ENCODE assay signal across 9 mouse cellular contexts in the genomic region with DNA sequence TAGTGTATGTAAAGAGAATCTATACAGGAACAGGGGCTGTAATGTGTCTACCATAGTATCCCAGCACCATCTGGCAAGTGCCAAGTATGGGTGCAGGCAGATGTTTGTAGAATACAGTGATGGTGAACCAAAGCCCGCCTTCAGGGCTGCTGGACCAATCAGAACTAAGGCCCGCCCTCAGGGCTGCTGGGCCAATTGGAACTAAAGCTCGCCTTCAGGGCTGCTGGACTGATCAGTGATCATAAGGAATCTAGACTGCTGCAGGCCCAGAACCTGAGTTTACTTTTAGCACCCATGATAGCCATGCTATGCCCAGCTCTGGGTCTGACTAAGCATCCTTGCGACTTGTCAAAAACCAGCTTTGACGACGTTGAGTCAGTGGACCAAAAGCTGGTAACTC. TPM values are rescaled to one million over a fixed set of nuclear protein-coding genes. Genes with fewer than 3 reads are reported as not detected.
DNase-seq lines count a peak whose midpoint lies in the region; ATAC-seq and TF ChIP-seq lines count a peak whose summit lies in the region.
"Had no signal": no experiment of that assay in that cellular context is flagged by ENCODE, and none has a peak within 500 bp of the region (broad histone marks: within the 10 kb centered on the region; RNA-seq: fewer than 3 reads in every experiment).

No protein-coding gene starts in this region.

- peak overlapping the region; percentile 22; the same call in 1 of the 2 replicates for H3K27ac ChIP-seq in heart, embryonic 13.5 days (replicated peaks)
- no peak overlapping the region for H3K27ac ChIP-seq in heart, embryonic 11.5 days (ENCODE audit: low read depth, low read length)
- no peak overlapping the region for H3K27ac ChIP-seq in neural tube, embryonic 11.5 days (ENCODE audit: low read depth, low read length)
- H3K27ac ChIP-seq in gastrocnemius, adult 2 months = no peak overlapping the region

- H3K4me2 ChIP-seq in heart, embryonic 13.5 days = peak overlapping the region; percentile 29
- no peak overlapping the region for H3K4me2 ChIP-seq in heart, embryonic 11.5 days
- peak overlapping the region; percentile 4; the same call in 1 of the 2 replicates for H3K4me2 ChIP-seq in neural tube, embryonic 11.5 days (ENCODE audit: low read depth)

- intact Hi-C loops in heart, postnatal 10 days (cut with DNase I) = no loop called here
- intact Hi-C loops in gastrocnemius, adult 2 months (cut with DNase I) = no loop called here

- no peaks in the 10 kb centered on the region for H3K36me3 ChIP-seq in heart, embryonic 13.5 days
- no peaks in the 10 kb centered on the region for H3K36me3 ChIP-seq in heart, embryonic 11.5 days (ENCODE audit: control insufficient read depth, insufficient read depth, low read length)
- H3K36me3 ChIP-seq in neural tube, embryonic 11.5 days (ENCODE audit: control insufficient read depth, insufficient read depth, low read length) = no peaks in the 10 kb centered on the region

- WGBS in heart, embryonic 13.5 days = 11% methylated on average over 6 of the region's 6 CpGs
- WGBS in heart, embryonic 11.5 days (ENCODE audit: insufficient replicate concordance) = 16% methylated on average over 6 of the region's 6 CpGs
- WGBS in neural tube, embryonic 11.5 days = 25% methylated on average over 6 of the region's 6 CpGs

- no peak overlapping the region for H3K9ac ChIP-seq in heart, embryonic 13.5 days
- H3K9ac ChIP-seq in heart, embryonic 11.5 days (ENCODE audit: low read depth, low read length) = no peak overlapping the region
- no peak overlapping the region for H3K9ac ChIP-seq in neural tube, embryonic 11.5 days (ENCODE audit: low read length)

- ATAC-seq in heart, embryonic 13.5 days (ENCODE audit: extremely low read depth, insufficient number of reproducible peaks, low FRiP score, low TSS enrichment) = no peak
- no peak for ATAC-seq in heart, embryonic 11.5 days (replicated peaks; ENCODE audit: insufficient number of reproducible peaks, low FRiP score, low TSS enrichment)
- ATAC-seq in neural tube, embryonic 11.5 days (ENCODE audit: insufficient read depth, low FRiP score, low TSS enrichment) = no peak

- no peaks in the 10 kb centered on the region for H3K9me3 ChIP-seq in heart, embryonic 13.5 days
- no peaks in the 10 kb centered on the region for H3K9me3 ChIP-seq in heart, embryonic 11.5 days (replicated peaks; ENCODE audit: control insufficient read depth, low read length)
- H3K9me3 ChIP-seq in neural tube, embryonic 11.5 days (ENCODE audit: control insufficient read depth, low read length) = no peaks in the 10 kb centered on the region

- peak; percentile 14 for DNase-seq in c-Kit-positive CD71-positive TER-119-negative erythroid progenitor cells, embryonic 14.5 days (ENCODE audit: low read depth)
- peak; percentile 33 to 41 for DNase-seq in heart, postnatal 10 days
- peak; percentile 51 for DNase-seq in neural tube, embryonic 11.5 days (ENCODE audit: low spot score)
- no peak for DNase-seq in gastrocnemius, adult 2 months
- no peak for DNase-seq in c-Kit-positive CD71-positive TER-119-positive erythroid progenitor cells, embryonic 14.5 days (ENCODE audit: low spot score)
- no peak for DNase-seq in cerebellum, postnatal 36 days

- H3K4me1 ChIP-seq in heart, embryonic 13.5 days = peaks cover 9% of the 10 kb centered on the region; the same call in 1 of the 2 replicates
- no peaks in the 10 kb centered on the region for H3K4me1 ChIP-seq in heart, embryonic 11.5 days (ENCODE audit: control insufficient read depth, insufficient read depth, low read length)
- H3K4me1 ChIP-seq in neural tube, embryonic 11.5 days (ENCODE audit: control insufficient read depth, insufficient read depth, low read length) = no peaks in the 10 kb centered on the region

- H3K4me3 ChIP-seq in heart, embryonic 13.5 days = no peak overlapping the region
- H3K4me3 ChIP-seq in heart, embryonic 11.5 days (ENCODE audit: low read depth, low read length) = no peak overlapping the region
- H3K4me3 ChIP-seq in neural tube, embryonic 11.5 days (ENCODE audit: low read depth, low read length) = no peak overlapping the region
- H3K4me3 ChIP-seq in gastrocnemius, adult 2 months = no peak overlapping the region
- H3K4me3 ChIP-seq: erythroblast, embryonic 14.5 days had no signal

- TF ChIP-seq CTCF in gastrocnemius, adult 2 months (IDR thresholded peaks at IDR 0.05) = no peak

- H3K27me3 ChIP-seq in heart, embryonic 13.5 days (replicated peaks) = peaks cover 35% of the 10 kb centered on the region
- H3K27me3 ChIP-seq in heart, embryonic 11.5 days (ENCODE audit: control insufficient read depth, insufficient read depth, low read length) = peaks cover 4% of the 10 kb centered on the region; the same call in 1 of the 2 replicates
- H3K27me3 ChIP-seq in neural tube, embryonic 11.5 days (ENCODE audit: control insufficient read depth, insufficient read depth, low read length) = no peaks in the 10 kb centered on the region

RNA-seq across cellular contexts. Expression of a gene that starts 12.2 kb away (rescaled TPM):
- polyA plus RNA-seq in heart, embryonic 13.5 days (2015; fragmentation: Nextera tagmentation; extraction: Ambion mirVana) = 0.24 and 0.32 TPM in 2 replicates
- 0.07 and 0.13 TPM in 2 replicates for polyA plus RNA-seq in heart, embryonic 11.5 days (2014; fragmentation: Nextera tagmentation; extraction: Ambion mirVana)
- total RNA-seq in heart, postnatal 10 days (2021) = under 1 TPM; 0.07 to 0.10 TPM
- polyA plus RNA-seq in neural tube, embryonic 11.5 days (2014; fragmentation: Nextera tagmentation; extraction: Ambion mirVana) = not detected in 2 replicates
- under 1 TPM; 0.10 to 0.28 TPM for total RNA-seq in gastrocnemius, adult 2 months (2021)
- polyA plus RNA-seq: erythroblast, embryonic 14.5 days had no signal

RNA-seq across cellular contexts. Expression of a gene that starts 15.6 kb away (rescaled TPM):
- 0.18 and 0.37 TPM in 2 replicates for polyA plus RNA-seq in heart, embryonic 13.5 days (2015; fragmentation: Nextera tagmentation; extraction: Ambion mirVana)
- polyA plus RNA-seq in heart, embryonic 11.5 days (2014; fragmentation: Nextera tagmentation; extraction: Ambion mirVana) = 0.09 and 0.11 TPM in 2 replicates
- under 1 TPM in 1 of 2 experiments, not detected in 1; 0.12 TPM for total RNA-seq in heart, postnatal 10 days (2021)
- 0.08 TPM in 1 of 2 replicates, not detected in the other for polyA plus RNA-seq in neural tube, embryonic 11.5 days (2014; fragmentation: Nextera tagmentation; extraction: Ambion mirVana)
- under 1 TPM in 1 of 2 experiments, not detected in 1; 0.06 TPM for total RNA-seq in gastrocnemius, adult 2 months (2021)

RNA-seq across cellular contexts. Expression of a gene that starts 33.4 kb away (rescaled TPM):
- not detected in 2 replicates for polyA plus RNA-seq in heart, embryonic 13.5 days (2015; fragmentation: Nextera tagmentation; extraction: Ambion mirVana)
- polyA plus RNA-seq in heart, embryonic 11.5 days (2014; fragmentation: Nextera tagmentation; extraction: Ambion mirVana) = not detected in 2 replicates
- not detected for total RNA-seq in heart, postnatal 10 days (2021)
- polyA plus RNA-seq in neural tube, embryonic 11.5 days (2014; fragmentation: Nextera tagmentation; extraction: Ambion mirVana) = 0.18 TPM in 1 of 2 replicates, not detected in the other
- not detected for total RNA-seq in gastrocnemius, adult 2 months (2021)
- polyA plus RNA-seq: erythroblast, embryonic 14.5 days had no signal

RNA-seq across cellular contexts. Expression of a gene that starts 50.2 kb away (rescaled TPM):
- 0.74 and 0.84 TPM in 2 replicates for polyA plus RNA-seq in heart, embryonic 13.5 days (2015; fragmentation: Nextera tagmentation; extraction: Ambion mirVana)
- polyA plus RNA-seq in heart, embryonic 11.5 days (2014; fragmentation: Nextera tagmentation; extraction: Ambion mirVana) = 0.45 and 0.53 TPM in 2 replicates
- total RNA-seq in heart, postnatal 10 days (2021) = 1 to 10 TPM in 1 of 2 experiments, under 1 TPM in 1; 0.99 to 1.5 TPM
- 7.0 and 7.4 TPM in 2 replicates for polyA plus RNA-seq in neural tube, embryonic 11.5 days (2014; fragmentation: Nextera tagmentation; extraction: Ambion mirVana)
- total RNA-seq in gastrocnemius, adult 2 months (2021) = under 1 TPM; 0.45 to 0.54 TPM
- polyA plus RNA-seq: erythroblast, embryonic 14.5 days had no signal

RNA-seq across cellular contexts. Expression of a gene that starts 50.4 kb away (rescaled TPM):
- 0.29 and 0.55 TPM in 2 replicates for polyA plus RNA-seq in heart, embryonic 13.5 days (2015; fragmentation: Nextera tagmentation; extraction: Ambion mirVana)
- 0.49 and 0.54 TPM in 2 replicates for polyA plus RNA-seq in heart, embryonic 11.5 days (2014; fragmentation: Nextera tagmentation; extraction: Ambion mirVana)
- total RNA-seq in heart, postnatal 10 days (2021) = under 1 TPM; 0.69 TPM
- 0.21 and 0.23 TPM in 2 replicates for polyA plus RNA-seq in neural tube, embryonic 11.5 days (2014; fragmentation: Nextera tagmentation; extraction: Ambion mirVana)
- under 1 TPM; 0.17 to 0.28 TPM for total RNA-seq in gastrocnemius, adult 2 months (2021)
- polyA plus RNA-seq: erythroblast, embryonic 14.5 days had no signal

Comparison
In these comparisons a context has a peak if more than half of its experiments do, and no peak if none do; other contexts are left out.
1. DNase-seq: peak in c-Kit-positive CD71-positive TER-119-negative erythroid progenitor cells, embryonic 14.5 days (single experiment), heart, postnatal 10 days (2 of 2) and neural tube, embryonic 11.5 days (single experiment); none in gastrocnemius, adult 2 months (single experiment), c-Kit-positive CD71-positive TER-119-positive erythroid progenitor cells, embryonic 14.5 days (single experiment) and cerebellum, postnatal 36 days (0 of 2).